Mouse (Mus musculus) frontal cortex, postnatal 10 days (tissue): ENCODE measurements around the gene Mpped1.

Experiments used
- DNase-seq, 2 experiments: peaks; one replicate each; pipeline ENCODE4 v3.0.0; 2022; ENCODE audit warnings: low spot score in 2 of 2, mixed read lengths in 1 of 2

The Mpped1 gene

GRCm38 (mm10) chr15:83789046-83789445, 9.8 kb downstream of the Mpped1 start:
- no peak for DNase-seq

GRCm38 (mm10) chr15:83796924-83797323, 17.7 kb downstream of the Mpped1 start:
- DNase-seq: no peak

GRCm38 (mm10) chr15:83798964-83799363, 19.7 kb downstream of the Mpped1 start:
- DNase-seq: no peak

- no peak for DNase-seq
Observed at GRCm38 (mm10) chr15:83801011-83801410, 21.7 kb downstream of the Mpped1 start.

GRCm38 (mm10) chr15:83814106-83814505, 34.8 kb downstream of the Mpped1 start:
- DNase-seq: no peak

GRCm38 (mm10) chr15:83828011-83828410, 48.7 kb downstream of the Mpped1 start:
- DNase-seq: no peak

GRCm38 (mm10) chr15:83829226-83829625, 50.0 kb downstream of the Mpped1 start:
- DNase-seq: no peak

GRCm38 (mm10) chr15:83832265-83832664, 53.0 kb downstream of the Mpped1 start:
- DNase-seq: no peak

- DNase-seq: no peak
Observed at GRCm38 (mm10) chr15:83840950-83841719, 61.9 kb downstream of the Mpped1 start.

- DNase-seq: no peak
Observed at GRCm38 (mm10) chr15:83842419-83842818, 63.2 kb downstream of the Mpped1 start.

- no peak for DNase-seq
Observed at GRCm38 (mm10) chr15:83842915-83843789, 63.9 kb downstream of the Mpped1 start.

- DNase-seq: no peak
Observed at GRCm38 (mm10) chr15:83845734-83846133, 66.5 kb downstream of the Mpped1 start.

- DNase-seq: no peak
Observed at GRCm38 (mm10) chr15:83846592-83846991, 67.3 kb downstream of the Mpped1 start.

- DNase-seq: no peak
Observed at GRCm38 (mm10) chr15:83847512-83847911, 68.2 kb downstream of the Mpped1 start.

GRCm38 (mm10) chr15:83848193-83848592, 68.9 kb downstream of the Mpped1 start:
- no peak for DNase-seq

GRCm38 (mm10) chr15:83853400-83853811, 74.1 kb downstream of the Mpped1 start:
- no peak for DNase-seq

GRCm38 (mm10) chr15:83857129-83857528, 77.9 kb downstream of the Mpped1 start:
- DNase-seq: peak in 1 of 2 experiments; percentile 67

- DNase-seq: no peak
Observed at GRCm38 (mm10) chr15:83865626-83866025, 86.4 kb downstream of the Mpped1 start.

- DNase-seq: no peak
Observed at GRCm38 (mm10) chr15:83870936-83871335, 91.7 kb downstream of the Mpped1 start.

GRCm38 (mm10) chr15:83877155-83877866, 98.0 kb downstream of the Mpped1 start:
- no peak for DNase-seq

- DNase-seq: no peak
Observed at GRCm38 (mm10) chr15:83877898-83878297, 98.6 kb downstream of the Mpped1 start.

GRCm38 (mm10) chr15:83879845-83880244, 100.6 kb downstream of the Mpped1 start:
- no peak for DNase-seq
